Mouse (Mus musculus): ENCODE data around the gene Adnp. TPM values are rescaled to one million over a fixed set of nuclear protein-coding genes. Genes with fewer than 3 reads are reported as not detected.
A peak's percentile ranks its signal among the peaks of the same experiment; 100 is the strongest.

Adnp gene
- polyA plus RNA-seq, 1 experiment from 2014 or later = 13.1 TPM

DNA sequence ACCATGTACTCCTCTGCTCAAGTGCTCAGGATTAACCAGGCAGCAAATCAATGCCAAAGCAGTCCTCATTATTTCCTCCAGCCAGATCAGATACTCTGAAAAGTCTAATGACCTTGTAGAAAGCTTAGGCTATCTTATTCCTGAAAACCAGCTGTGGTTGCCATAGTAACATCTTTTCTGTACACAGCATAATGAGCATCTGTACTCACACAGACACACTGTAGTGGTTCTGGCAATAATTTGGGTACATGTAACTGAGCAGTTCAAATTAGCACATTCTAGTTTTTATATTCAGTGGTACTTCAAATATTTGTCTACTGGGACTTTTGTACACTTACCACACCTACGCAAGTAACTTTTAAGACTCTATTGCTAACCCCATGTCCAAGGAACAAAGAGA, 8.5 kb downstream of the Adnp start:
- peaks cover 16% of the 10 kb centered on the region; the same call in 1 of the 2 replicates for H3K36me3 ChIP-seq (ENCODE audit: insufficient read depth, low read length)
- H3K4me1 ChIP-seq (replicated peaks; ENCODE audit: insufficient read depth, low read length) = peaks cover 10% of the 10 kb centered on the region; the same call in 1 of the 2 replicates
- H3K9ac ChIP-seq (ENCODE audit: low read depth, low read length) = no peak overlapping the region
- no peak overlapping the region for H3K27ac ChIP-seq
- no peak overlapping the region for H3K4me2 ChIP-seq (ENCODE audit: low read length)
- H3K27me3 ChIP-seq (ENCODE audit: insufficient read depth, low read length) = no peaks in the 10 kb centered on the region
- no peak overlapping the region for H3K4me3 ChIP-seq (replicated peaks; ENCODE audit: low read depth, low read length)
- no peak for TF ChIP-seq CTCF (IDR thresholded peaks at IDR 0.05; ENCODE audit: low read depth)
- peak; percentile 16 for DNase-seq (ENCODE audit: low spot score)
- H3K9me3 ChIP-seq (replicated peaks; ENCODE audit: low read length) = no peaks in the 10 kb centered on the region
- ATAC-seq (replicated peaks; ENCODE audit: low FRiP score, low read depth) = no peak
- WGBS = 86% methylated on average over 1 of the region's 1 CpGs

DNA sequence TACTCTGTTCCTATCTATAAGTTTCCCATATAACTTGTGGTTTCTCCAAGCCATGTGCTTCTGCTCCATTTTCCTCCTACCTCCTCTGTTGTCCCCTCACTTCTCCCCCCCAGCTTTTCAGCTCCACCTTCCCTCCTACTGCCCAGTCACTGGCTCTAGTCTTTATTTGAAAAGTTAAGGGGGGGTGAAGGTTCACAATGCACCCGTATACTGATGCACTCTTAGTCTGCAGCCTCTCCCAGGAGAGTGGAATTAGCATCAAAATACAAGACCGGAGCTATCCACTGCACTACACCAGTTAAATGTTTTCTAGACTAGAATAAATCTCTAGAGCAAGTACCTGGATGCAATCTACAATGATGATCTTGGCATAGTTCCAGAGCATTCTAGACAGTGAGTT, 11.2 kb downstream of the Adnp start:
- Histone ChIP-seq H3K4me2 (ENCODE audit: low read length) (no peak overlapping the region), H3K4me3 (replicated peaks; ENCODE audit: low read depth, low read length) (no peak overlapping the region), H3K27me3 (ENCODE audit: insufficient read depth, low read length) (no peaks in the 10 kb centered on the region), H3K36me3 (ENCODE audit: insufficient read depth, low read length) (peaks cover 16% of the 10 kb centered on the region; the same call in 1 of the 2 replicates), H3K9me3 (replicated peaks; ENCODE audit: low read length) (no peaks in the 10 kb centered on the region), H3K9ac (ENCODE audit: low read depth, low read length) (no peak overlapping the region), H3K27ac (no peak overlapping the region), H3K4me1 (replicated peaks; ENCODE audit: insufficient read depth, low read length) (peaks cover 12% of the 10 kb centered on the region; the same call in 1 of the 2 replicates)
- ATAC-seq (replicated peaks; ENCODE audit: low FRiP score, low read depth) (no peak), DNase-seq (ENCODE audit: low spot score) (no peak)
- WGBS = 41% methylated on average over 2 of the region's 2 CpGs
- no peak for TF ChIP-seq CTCF (IDR thresholded peaks at IDR 0.05; ENCODE audit: low read depth)

- DNase-seq (ENCODE audit: low spot score) = no peak
- no peaks in the 10 kb centered on the region for H3K27me3 ChIP-seq (ENCODE audit: insufficient read depth, low read length)
- H3K4me2 ChIP-seq (ENCODE audit: low read length) = no peak overlapping the region
- no peak overlapping the region for H3K9ac ChIP-seq (ENCODE audit: low read depth, low read length)
- no peak for ATAC-seq (replicated peaks; ENCODE audit: low FRiP score, low read depth)
- no peak for TF ChIP-seq CTCF (IDR thresholded peaks at IDR 0.05; ENCODE audit: low read depth)
- no peak overlapping the region for H3K4me3 ChIP-seq (replicated peaks; ENCODE audit: low read depth, low read length)
- H3K36me3 ChIP-seq (ENCODE audit: insufficient read depth, low read length) = peaks cover 15% of the 10 kb centered on the region; the same call in 1 of the 2 replicates
- no peaks in the 10 kb centered on the region for H3K9me3 ChIP-seq (replicated peaks; ENCODE audit: low read length)
- WGBS = 66% methylated on average over 2 of the region's 2 CpGs
- H3K4me1 ChIP-seq (replicated peaks; ENCODE audit: insufficient read depth, low read length) = peaks cover 14% of the 10 kb centered on the region
- H3K27ac ChIP-seq = no peak overlapping the region
These were observed 13.2 kb downstream of the Adnp start for GRCm38 (mm10) chr2:168193685-168194084.

GRCm38 (mm10) chr2:168191856-168192255, 15.1 kb downstream of the Adnp start:
- no peak for TF ChIP-seq CTCF (IDR thresholded peaks at IDR 0.05; ENCODE audit: low read depth)
- Histone ChIP-seq H3K27ac (no peak overlapping the region), H3K36me3 (ENCODE audit: insufficient read depth, low read length) (peaks cover 13% of the 10 kb centered on the region)

GRCm38 (mm10) chr2:168175946-168176345, 31.0 kb downstream of the Adnp start:
- Histone ChIP-seq H3K9me3 (replicated peaks; ENCODE audit: low read length) (no peaks in the 10 kb centered on the region), H3K9ac (ENCODE audit: low read depth, low read length) (no peak overlapping the region), H3K27me3 (ENCODE audit: insufficient read depth, low read length) (no peaks in the 10 kb centered on the region), H3K4me1 (replicated peaks; ENCODE audit: insufficient read depth, low read length) (no peaks in the 10 kb centered on the region), H3K36me3 (ENCODE audit: insufficient read depth, low read length) (peaks cover 10% of the 10 kb centered on the region), H3K4me2 (ENCODE audit: low read length) (no peak overlapping the region), H3K4me3 (replicated peaks; ENCODE audit: low read depth, low read length) (no peak overlapping the region), H3K27ac (no peak overlapping the region)
- no peak for TF ChIP-seq CTCF (IDR thresholded peaks at IDR 0.05; ENCODE audit: low read depth)
- no peak for ATAC-seq (replicated peaks; ENCODE audit: low FRiP score, low read depth)
- WGBS = 49% methylated on average over 7 of the region's 7 CpGs
- DNase-seq (ENCODE audit: low spot score) = no peak

More at GRCm38 (mm10) chr2:168191856-168192255, 15.1 kb downstream of the Adnp start:
- ATAC-seq (replicated peaks; ENCODE audit: low FRiP score, low read depth) (no peak), DNase-seq (ENCODE audit: low spot score) (no peak)
- Histone ChIP-seq H3K4me2 (ENCODE audit: low read length) (no peak overlapping the region), H3K4me3 (replicated peaks; ENCODE audit: low read depth, low read length) (no peak overlapping the region), H3K27me3 (ENCODE audit: insufficient read depth, low read length) (no peaks in the 10 kb centered on the region), H3K9me3 (replicated peaks; ENCODE audit: low read length) (no peaks in the 10 kb centered on the region), H3K4me1 (replicated peaks; ENCODE audit: insufficient read depth, low read length) (peaks cover 11% of the 10 kb centered on the region), H3K9ac (ENCODE audit: low read depth, low read length) (no peak overlapping the region)
- 85% methylated on average over 2 of the region's 2 CpGs for WGBS

DNA sequence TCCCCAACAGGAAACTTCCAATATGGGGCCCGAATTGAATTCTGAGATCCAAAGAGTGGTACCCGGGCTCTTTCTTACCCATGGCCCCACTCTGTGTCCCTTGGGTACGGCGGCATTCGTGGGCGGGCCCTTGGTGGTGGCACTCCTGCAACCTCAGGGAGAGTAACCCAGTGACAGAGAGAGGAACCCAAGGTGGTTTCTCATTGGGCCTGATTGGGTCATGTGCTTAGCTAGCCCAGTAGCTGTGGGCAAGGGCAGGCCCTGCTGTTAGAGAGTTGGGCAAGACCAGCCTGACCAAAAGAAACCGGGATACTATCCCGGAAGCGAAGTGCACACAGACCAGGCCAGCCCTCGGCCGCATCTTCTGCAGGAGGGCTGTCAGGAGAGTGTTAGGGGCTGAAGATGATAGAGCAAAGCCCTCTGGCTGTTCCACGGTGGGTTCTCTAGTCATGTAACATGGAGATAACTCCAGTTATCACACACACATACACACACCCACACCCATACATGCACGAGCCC, 36.7 kb downstream of the Adnp start:
- ATAC-seq (replicated peaks; ENCODE audit: low FRiP score, low read depth) (peak; percentile 89), DNase-seq (ENCODE audit: low spot score) (peak; percentile 83)
- Histone ChIP-seq H3K27ac (peak overlapping the region; percentile 91), H3K9ac (ENCODE audit: low read depth, low read length) (0 out of 2 replicates have a peak overlapping the region, but pooled peaks have one; percentile 10), H3K4me2 (ENCODE audit: low read length) (peak overlapping the region; percentile 47), H3K4me3 (replicated peaks; ENCODE audit: low read depth, low read length) (0 out of 2 replicates have a peak overlapping the region, but pooled peaks have one; percentile 6), H3K36me3 (ENCODE audit: insufficient read depth, low read length) (no peaks in the 10 kb centered on the region), H3K4me1 (replicated peaks; ENCODE audit: insufficient read depth, low read length) (peaks cover 23% of the 10 kb centered on the region), H3K27me3 (ENCODE audit: insufficient read depth, low read length) (no peaks in the 10 kb centered on the region), H3K9me3 (replicated peaks; ENCODE audit: low read length) (no peaks in the 10 kb centered on the region)
- WGBS = 8% methylated on average over 13 of the region's 13 CpGs
- TF ChIP-seq CTCF (IDR thresholded peaks at IDR 0.05; ENCODE audit: low read depth) = no peak

- 0 out of 2 replicates have a peak overlapping the region, but pooled peaks have one; percentile 6 for H3K4me3 ChIP-seq (replicated peaks; ENCODE audit: low read depth, low read length)
- H3K27me3 ChIP-seq (ENCODE audit: insufficient read depth, low read length) = no peaks in the 10 kb centered on the region
- peak overlapping the region; percentile 91 for H3K27ac ChIP-seq
- TF ChIP-seq CTCF (IDR thresholded peaks at IDR 0.05; ENCODE audit: low read depth) = no peak
- peak overlapping the region; percentile 47 for H3K4me2 ChIP-seq (ENCODE audit: low read length)
- ATAC-seq (replicated peaks; ENCODE audit: low FRiP score, low read depth) = peak; percentile 34
- DNase-seq (ENCODE audit: low spot score) = no peak
- peak overlapping the region; percentile 10; the same call in 1 of the 2 replicates for H3K9ac ChIP-seq (ENCODE audit: low read depth, low read length)
- peaks cover 23% of the 10 kb centered on the region for H3K4me1 ChIP-seq (replicated peaks; ENCODE audit: insufficient read depth, low read length)
- WGBS = 8% methylated on average over 9 of the region's 9 CpGs
- no peaks in the 10 kb centered on the region for H3K36me3 ChIP-seq (ENCODE audit: insufficient read depth, low read length)
- no peaks in the 10 kb centered on the region for H3K9me3 ChIP-seq (replicated peaks; ENCODE audit: low read length)
These were observed 37.2 kb downstream of the Adnp start for GRCm38 (mm10) chr2:168169800-168170113.
